Mouse (Mus musculus): Measurements from ENCODE around the gene Fastkd2.

Fastkd2 gene

DNA sequence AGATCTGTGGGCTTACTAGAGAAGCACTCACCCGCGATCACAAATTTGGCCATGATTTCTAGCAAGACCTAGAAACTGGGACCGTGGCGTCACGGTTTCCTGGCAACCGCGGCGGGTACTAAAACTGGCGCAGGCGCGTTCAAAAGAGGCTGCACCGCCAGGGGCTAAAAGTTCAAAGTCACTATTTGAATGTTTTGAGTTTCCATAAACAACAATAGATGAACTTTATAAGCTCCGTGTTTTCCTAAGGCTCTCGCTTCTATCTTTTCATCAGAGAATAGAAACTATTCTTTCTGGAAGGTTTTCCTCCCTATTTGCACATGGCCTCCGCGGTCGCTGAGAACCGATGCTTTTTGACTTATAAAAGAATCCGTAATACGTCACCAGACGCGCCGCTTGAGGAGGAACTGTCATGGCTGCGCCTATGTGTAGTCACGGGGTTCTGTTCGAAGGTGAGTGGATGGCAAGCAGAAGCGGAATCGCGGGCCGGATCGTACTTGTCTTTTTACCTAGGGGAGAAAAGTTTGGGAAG, at the start of gene Fastkd2, which contains the start of gene Mdh1b:
Gene Fastkd2, plus strand, starts transcription at position 375 of the 532 bp plus-strand sequence.
Gene Mdh1b, minus strand, starts transcription at position 79 of the 532 bp plus-strand sequence.
- peak; percentile 63 to 76 for DNase-seq

DNA sequence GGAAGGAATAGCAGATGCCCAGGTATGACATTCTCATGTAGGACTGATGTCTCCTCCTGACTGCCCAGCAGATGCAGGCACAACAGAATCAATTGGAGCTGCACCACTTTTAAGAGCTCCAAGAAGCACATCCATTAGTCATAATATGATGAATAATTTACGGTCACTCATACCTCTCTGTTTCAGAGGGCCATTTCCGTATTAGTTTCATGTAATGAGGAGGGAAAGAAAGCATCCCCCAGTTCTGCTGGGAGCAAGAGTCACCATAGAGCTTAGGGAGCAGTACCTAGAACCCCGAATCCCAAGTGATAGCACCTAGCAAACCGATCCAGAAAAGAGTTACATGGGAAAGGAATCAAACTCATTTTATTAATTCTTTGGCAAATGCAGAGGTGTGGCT, 43.6 kb upstream of the Fastkd2 start, which contains the start of gene Dytn:
Gene Dytn, minus strand, starts transcription at position 101 of the 400 bp plus-strand sequence.
- no peak for DNase-seq

DNA sequence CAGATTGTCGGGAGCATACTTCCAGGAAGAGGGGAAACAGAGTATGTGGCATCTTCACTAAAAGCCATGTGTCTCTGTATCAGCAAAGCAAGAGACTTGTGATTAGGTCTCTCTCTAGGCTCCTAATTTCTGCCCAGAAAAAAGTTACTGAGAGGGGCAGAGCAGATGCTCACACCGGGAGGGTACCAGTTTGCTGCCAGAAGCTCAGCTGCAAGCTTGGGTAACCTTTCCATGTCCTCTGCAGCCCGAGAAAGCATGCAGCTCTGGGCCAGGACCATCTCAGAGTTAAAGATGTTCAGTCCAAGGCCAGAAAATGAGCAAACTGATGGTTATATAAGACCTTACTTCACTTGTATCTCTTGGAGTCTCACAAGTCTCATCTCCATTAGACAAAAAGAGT, 33.6 kb upstream of the Fastkd2 start:
- no peak for DNase-seq

DNA sequence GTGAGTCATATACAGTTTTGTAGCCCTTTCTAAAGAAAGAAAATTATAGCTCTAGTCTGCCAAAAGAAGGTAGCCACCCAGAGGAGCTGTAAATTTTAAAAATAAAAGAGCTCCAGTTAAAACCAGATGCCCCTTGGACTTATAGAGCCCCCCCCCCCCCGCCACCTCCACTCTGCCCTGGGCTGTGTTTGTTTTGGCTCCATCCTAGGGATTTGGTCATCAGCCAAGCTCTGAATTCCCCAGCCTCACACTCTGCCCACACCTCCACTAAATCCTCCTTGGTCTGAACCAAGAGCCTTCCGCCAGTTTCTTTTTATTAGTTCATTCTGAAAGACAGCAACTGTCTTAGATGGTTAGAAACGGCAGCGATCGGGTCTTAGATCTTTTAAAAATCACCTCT, 24.7 kb upstream of the Fastkd2 start:
- no peak for DNase-seq

DNA sequence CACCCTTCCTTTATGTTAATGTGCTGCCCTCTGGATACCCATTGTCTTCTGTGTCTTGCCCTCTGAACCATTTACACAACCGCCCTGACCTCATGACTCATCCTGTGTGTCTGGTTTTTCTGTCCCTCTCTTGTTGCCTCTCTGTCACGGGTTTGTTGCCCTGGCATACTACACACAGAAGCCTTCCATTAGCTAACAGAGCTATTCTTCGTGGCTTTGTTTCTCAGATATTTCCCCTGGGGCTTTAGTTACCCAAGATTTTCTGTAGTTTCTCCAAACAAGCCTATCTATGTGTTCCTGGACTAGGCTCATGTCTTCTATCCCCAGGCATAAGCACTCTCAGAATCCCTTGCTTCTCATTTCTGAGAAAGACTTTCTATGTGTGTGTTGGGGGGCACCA, 21.5 kb upstream of the Fastkd2 start:
- no peak for DNase-seq

DNA sequence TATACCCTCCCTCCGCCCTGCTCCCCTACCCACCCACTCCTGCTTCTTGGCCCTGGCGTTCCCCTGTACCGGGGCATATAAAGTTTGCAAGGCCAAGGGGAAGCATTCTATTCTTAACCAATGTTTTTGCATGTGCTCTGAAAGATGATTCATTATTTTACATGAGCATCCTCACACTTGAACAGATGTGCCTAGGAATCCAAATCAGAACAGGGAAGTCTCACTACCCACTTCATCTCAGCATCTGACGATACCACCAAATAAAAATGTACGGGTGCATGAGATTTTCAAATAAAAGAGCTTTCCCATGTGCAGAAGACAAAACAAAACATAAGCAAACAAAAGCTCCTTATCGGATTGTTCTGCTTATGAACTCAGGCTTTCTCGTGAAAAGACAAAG, 10.3 kb upstream of the Fastkd2 start:
- no peak for DNase-seq

DNA sequence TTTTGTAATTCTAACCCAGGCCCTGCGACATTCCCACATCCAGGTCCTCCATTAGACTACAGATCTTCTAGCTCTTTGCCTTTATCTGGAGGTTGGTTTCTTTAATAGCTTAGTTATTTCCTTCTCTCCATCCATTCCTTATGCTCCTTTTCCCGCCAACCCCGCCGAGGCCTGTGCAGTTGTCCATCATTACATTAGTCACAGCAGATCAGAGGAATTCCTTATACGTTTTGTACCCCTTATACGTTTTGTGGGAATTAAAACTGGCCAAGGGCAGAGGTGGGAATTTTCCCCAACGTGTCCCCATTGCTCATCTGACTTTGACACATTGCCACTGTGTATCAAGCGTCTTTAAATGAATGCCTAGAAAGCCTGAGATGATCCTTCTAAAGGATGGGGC, 618 bp upstream of the Fastkd2 start:
- DNase-seq, result peak in 1 of 2 experiments; percentile 8

DNA sequence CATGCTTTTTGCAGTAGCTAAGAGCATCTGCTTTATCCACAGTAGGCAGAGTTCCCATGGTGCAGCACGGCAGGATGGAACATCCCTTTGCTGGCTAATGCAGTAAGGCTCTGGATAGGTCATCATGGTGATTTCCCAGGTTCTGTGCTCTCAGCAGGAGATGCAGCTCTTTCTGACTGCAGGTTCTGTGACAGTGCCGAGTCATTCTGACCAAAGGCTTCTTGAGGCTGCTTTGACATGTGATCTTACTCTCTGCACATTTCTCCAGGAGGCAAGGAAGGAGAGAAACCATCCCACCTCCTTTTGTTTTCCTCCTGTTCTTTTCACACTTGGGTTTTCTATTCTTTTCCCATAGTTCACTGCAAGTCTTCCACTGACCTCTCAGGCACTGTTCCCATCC, 25.6 kb downstream of the Fastkd2 start:
- DNase-seq, result no peak

DNA sequence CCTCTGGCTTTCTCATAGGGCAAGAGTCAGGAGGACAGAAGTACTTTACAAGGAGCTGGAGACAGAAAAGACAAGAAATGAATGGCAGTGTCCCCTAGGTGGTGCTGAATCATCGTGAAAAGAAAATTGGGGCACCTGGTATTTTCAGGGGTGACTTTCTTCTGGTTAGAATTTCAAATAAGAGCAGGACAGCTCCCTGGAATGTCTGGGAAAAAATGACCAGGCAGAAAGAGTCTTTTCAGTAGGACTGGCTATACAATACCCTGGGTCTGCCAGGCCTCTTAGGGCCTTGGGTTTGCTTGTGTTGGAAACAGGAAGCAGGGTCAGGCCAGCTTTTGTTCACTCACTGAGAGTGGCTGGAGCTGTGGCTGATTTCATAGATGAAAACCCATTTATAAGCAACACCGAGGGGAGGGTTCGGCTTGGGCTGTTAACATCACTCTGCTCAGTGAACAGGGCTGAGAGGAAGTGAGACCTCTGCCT, 32.8 kb downstream of the Fastkd2 start:
- no peak for DNase-seq

DNA sequence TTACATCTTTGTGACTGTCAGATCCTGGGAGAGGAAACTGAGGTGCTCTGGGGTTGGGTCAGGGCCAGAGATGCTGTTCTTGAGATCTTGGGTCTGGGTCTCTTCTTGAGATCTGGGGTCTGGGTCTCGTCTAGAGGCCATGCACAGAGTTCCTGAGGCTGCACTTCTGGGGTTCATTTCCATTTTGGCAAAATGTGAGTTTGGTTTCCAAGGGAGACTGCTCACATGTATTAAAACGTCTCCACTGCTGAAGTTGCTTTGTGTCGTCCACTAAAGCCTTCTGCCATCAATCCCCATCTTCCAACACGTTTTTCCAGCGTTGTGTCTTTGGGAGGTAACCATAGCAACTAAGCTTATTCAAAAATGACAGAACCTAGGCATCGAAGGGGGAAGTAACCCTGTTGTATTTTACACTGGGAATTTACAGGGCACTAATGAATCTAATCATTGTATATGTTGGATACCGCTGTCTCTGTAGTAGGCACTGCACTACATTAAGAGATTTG, 33.5 kb downstream of the Fastkd2 start:
- no peak for DNase-seq

DNA sequence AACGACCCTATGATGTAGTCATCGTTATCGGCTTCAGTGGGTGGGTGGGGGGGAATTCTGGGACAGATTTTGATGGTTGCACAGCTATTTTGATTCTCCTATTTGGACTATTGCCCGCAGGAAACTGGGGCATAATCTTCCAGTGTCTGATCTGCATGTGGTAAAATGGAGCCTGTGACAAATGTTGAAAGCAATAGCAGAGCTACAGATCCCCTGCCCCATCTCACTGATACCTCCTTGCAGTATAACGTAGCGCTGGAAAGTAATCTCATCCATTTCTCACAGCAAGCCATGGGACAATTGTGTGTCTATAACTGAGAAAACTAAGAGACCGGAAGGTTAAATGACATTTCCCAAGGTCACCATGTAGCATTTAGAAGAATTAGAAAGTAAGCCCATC, 34.0 kb downstream of the Fastkd2 start:
- no peak for DNase-seq

DNA sequence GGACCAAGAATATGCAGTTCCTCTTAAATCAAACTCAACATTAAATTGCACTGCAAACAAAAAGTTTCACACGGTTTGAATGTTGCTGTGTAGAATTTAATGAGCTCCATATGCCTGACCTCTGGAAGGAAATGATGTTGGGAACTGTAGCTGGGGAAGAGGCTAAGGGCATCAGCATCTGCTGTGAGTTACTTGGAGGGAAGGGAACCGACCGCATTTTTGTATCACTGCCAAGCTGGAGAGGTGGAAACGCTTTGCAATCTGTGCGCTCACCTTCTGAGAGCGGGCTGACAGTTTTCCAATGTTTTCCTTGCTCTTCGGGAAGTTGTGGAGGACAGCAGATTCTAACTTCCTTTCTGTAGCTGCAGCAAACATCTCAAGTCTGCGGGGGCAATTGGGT, 37.7 kb downstream of the Fastkd2 start:
- DNase-seq, result no peak

DNA sequence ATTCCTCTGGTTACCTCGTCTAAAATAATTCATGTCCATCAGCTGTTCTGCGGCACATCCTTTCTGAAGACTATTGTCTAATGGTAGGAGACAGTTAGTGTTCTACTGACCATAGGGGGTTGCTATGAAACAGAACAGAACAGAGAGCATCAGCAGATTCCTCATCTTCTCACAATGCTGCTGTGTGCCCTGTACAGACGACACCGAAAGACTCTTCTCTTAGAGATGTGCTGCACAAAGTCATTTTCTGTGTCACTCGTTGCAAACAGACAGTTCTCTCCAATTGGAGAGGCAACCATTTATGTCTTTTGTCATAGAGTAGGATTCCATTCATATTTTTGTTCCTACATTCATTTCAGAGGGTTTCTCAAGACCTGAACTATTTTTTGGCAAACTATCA, 38.8 kb downstream of the Fastkd2 start, which contains the start of gene 4933402D24Rik:
Gene 4933402D24Rik, minus strand, starts transcription at position 101 of the 400 bp plus-strand sequence.
- no peak for DNase-seq

DNA sequence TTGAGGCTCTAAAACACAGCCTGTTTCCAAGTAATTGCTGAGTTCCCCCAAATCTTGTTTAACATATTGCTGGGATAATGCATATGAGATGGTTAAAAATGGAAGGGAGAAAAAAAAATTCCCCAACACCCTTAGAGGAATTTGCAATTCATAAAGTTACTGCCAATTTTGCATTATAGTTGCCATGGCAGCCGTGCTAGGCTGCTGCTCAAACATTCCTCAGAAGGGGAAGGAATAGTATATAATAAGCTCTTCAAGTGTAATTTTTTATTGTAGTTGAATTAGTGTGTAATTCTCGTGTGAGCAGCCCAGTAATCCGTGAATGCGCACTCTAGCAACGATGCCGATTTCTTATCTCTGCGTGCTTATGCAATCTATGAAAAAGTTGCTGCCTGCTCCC, 39.9 kb downstream of the Fastkd2 start:
- DNase-seq, result no peak

DNA sequence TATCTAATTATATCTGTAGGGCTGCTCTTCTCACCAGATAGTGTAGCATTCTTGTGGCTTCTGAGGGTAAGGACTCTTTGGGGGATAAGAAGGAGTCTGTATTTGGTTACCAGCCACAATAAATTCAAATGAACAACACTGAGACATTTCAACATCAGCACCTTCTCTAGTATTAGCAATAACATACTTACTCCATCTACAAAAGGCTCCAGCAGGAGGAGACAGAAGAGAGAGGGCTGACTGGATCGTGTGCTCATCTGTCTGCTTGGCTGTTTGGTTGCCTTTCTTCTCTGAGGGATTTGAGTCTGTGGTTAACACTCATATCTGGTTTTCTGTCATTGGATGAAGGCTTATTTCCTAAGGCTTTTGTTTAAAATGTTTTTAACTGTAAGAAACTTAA, 46.0 kb downstream of the Fastkd2 start:
- no peak for DNase-seq

DNA sequence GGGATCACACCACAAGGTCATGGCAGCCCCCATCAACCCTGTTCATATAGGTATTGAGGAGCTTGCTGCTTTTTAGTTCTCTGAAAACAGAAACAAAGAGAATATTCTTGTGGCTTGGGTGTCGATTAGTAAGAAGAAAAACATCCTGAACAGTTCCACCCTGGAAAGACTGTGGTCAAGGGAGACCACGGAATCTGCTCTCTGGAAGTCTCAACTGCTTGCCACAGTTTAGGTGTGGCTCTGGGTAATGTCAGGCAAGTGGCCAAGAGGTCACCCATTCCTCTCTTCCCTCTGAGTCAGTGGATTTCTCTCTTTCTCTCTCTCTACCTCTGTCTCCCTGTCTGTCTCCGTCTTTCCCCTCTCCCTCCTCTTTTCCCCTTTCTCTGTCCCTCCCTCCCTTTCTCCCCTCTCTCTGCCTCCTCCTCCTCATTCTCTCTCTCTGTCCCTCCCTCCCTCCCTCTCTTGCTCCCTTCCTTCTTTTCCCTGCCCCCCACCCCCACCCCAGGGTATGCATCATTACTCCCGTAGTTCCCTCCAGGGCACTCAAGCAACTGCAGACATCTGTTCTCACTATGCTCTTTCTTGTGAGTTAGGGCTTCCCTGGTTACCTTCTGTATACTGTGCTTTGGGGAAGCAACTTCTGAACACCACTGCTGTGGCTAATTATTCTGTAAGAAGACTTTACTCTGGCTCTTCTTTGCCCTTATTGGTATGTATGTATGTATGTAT, 46.7 kb downstream of the Fastkd2 start:
- no peak for DNase-seq

DNA sequence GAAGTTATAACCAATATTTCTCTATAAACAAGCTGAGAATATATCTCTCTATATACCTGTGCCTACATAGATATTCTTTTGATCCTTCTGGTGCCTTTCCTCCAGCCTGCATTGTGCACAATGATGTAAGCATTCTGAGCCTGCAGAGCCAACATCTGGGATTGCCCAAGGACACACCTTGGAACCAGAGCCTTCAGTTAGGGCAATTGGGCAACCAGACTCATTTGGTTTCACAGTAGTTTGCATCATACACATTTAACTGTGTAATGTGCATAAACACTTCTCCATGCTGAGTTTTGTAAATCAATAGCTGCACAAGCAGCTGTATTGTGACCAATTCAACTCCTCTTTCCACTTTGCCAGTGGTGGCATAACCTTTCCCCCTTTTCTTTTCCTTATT, 63.9 kb downstream of the Fastkd2 start:
- DNase-seq, result no peak
